Mouse (Mus musculus) CH12.LX (cell line): ENCODE measurements at regions not wholly inside any gene's neighbourhood (a gene's known extent, or its start where the extent isn't known, plus 50 kb on each side); places are given as distances from the start of the nearest gene placed in this dataset.
A peak's percentile ranks its signal among the peaks of the same experiment; 100 is the strongest.

Source experiments
- BHLHE40 ChIP-seq: IDR thresholded peaks from 2 replicates; pipeline ENCODE4 v1.6.1; 2011; ENCODE audit warnings: mild to moderate bottlenecking, low read depth, low read length, improper control_type of control experiment
- CHD1 ChIP-seq: IDR thresholded peaks from 2 replicates; pipeline ENCODE4 v1.6.1; 2012; ENCODE audit warnings: low read depth, low read length, improper control_type of control experiment, inconsistent platforms
- CHD2 ChIP-seq: IDR thresholded peaks from 2 replicates; pipeline ENCODE4 v1.6.1; 2011; ENCODE audit warnings: low read length, improper control_type of control experiment
- CTCF ChIP-seq, 2 experiments: IDR thresholded peaks in 1 of 2; conservative IDR thresholded peaks in 1 of 2; 2 replicates each; pipeline ENCODE4 v1.5.1; 2011 to 2012; ENCODE audit warnings: low read depth in 2 of 2, low read length in 2 of 2, improper control_type of control experiment in 1 of 2, inconsistent platforms in 1 of 2, mild to moderate bottlenecking in 1 of 2, moderate library complexity in 1 of 2
- ELF1 ChIP-seq: IDR thresholded peaks from 2 replicates; pipeline ENCODE4 v1.6.1; 2014; ENCODE audit warnings: low read depth, mild to moderate bottlenecking, inconsistent platforms, low read length, improper control_type of control experiment
- JUND ChIP-seq: conservative IDR thresholded peaks from 2 replicates; pipeline ENCODE4 v1.6.1; 2011; ENCODE audit warnings: low read depth, low read length, improper control_type of control experiment
- MAX ChIP-seq: IDR thresholded peaks from 2 replicates; pipeline ENCODE4 v1.6.1; 2011; ENCODE audit warnings: low read length, improper control_type of control experiment
- NRF1 ChIP-seq: IDR thresholded peaks from 2 replicates; pipeline ENCODE4 v1.6.1; 2014; ENCODE audit warnings: low read depth, mild to moderate bottlenecking, inconsistent platforms, low read length, improper control_type of control experiment, moderate library complexity
- POLR2A ChIP-seq: IDR thresholded peaks from 2 replicates; pipeline ENCODE4 v1.6.1; 2011; ENCODE audit warnings: low read depth, mild to moderate bottlenecking, improper control_type of control experiment, low read length
- TCF12 ChIP-seq: IDR thresholded peaks from 2 replicates; pipeline ENCODE4 v1.6.1; 2014; ENCODE audit warnings: low read depth, mild to moderate bottlenecking, inconsistent platforms, low read length, improper control_type of control experiment

GRCm38 (mm10) chr1:185546346-185546745 lies 91.7 kb downstream of the Slc30a10 start:
- TF ChIP-seq MAX (no peak), CTCF (conservative IDR thresholded peaks at IDR 0.05 in 1 of 2, IDR thresholded peaks at IDR 0.05 in 1 of 2; ENCODE audit: low read depth in 2 of 2, low read length in 2 of 2) (peak; percentile 34 to 61; a peak in 3 of 4 replicates), BHLHE40 (no peak), JUND (no peak), CHD1 (no peak), POLR2A (no peak), NRF1 (no peak), TCF12 (no peak), ELF1 (no peak), CHD2 (no peak)
